ENCODE assay signal across 10 mouse cellular contexts in genomic region chr11:89124411-89124810, GRCm38 (mm10). TPM values are rescaled to one million over a fixed set of nuclear protein-coding genes. Genes with fewer than 3 reads are reported as not detected.
DNase-seq lines count a peak whose midpoint lies in the region; ATAC-seq and TF ChIP-seq lines count a peak whose summit lies in the region.
"Had no signal": no experiment of that assay in that cellular context is flagged by ENCODE, and none has a peak within 500 bp of the region (broad histone marks: within the 10 kb centered on the region; RNA-seq: fewer than 3 reads in every experiment).

No protein-coding gene starts in this region.

- no peak overlapping the region for H3K9ac ChIP-seq in forebrain, embryonic 13.5 days
- no peak overlapping the region for H3K9ac ChIP-seq in neural tube, embryonic 15.5 days (replicated peaks)
- no peak overlapping the region for H3K9ac ChIP-seq in kidney, embryonic 16.5 days (replicated peaks; ENCODE audit: low read length)
- H3K9ac ChIP-seq in stomach, embryonic 16.5 days (ENCODE audit: low read length), result 0 out of 2 replicates have a peak overlapping the region, but pooled peaks have one; percentile 20
- no peak overlapping the region for H3K9ac ChIP-seq in forebrain, postnatal 0 days
- H3K9ac ChIP-seq in midbrain, embryonic 14.5 days (replicated peaks; ENCODE audit: low read length), result no peak overlapping the region
- H3K9ac ChIP-seq: embryonic facial prominence, embryonic 12.5 days had no signal

- TF ChIP-seq CTCF in forebrain, postnatal 0 days (IDR thresholded peaks at IDR 0.05; ENCODE audit: low read depth), result no peak

- peak overlapping the region; percentile 58 for H3K27ac ChIP-seq in forebrain, embryonic 10.5 days
- no peak overlapping the region for H3K27ac ChIP-seq in forebrain, embryonic 13.5 days
- no peak overlapping the region for H3K27ac ChIP-seq in neural tube, embryonic 15.5 days (replicated peaks)
- no peak overlapping the region for H3K27ac ChIP-seq in kidney, embryonic 16.5 days (ENCODE audit: low read length)
- no peak overlapping the region for H3K27ac ChIP-seq in stomach, embryonic 16.5 days (ENCODE audit: low read length)
- H3K27ac ChIP-seq in forebrain, postnatal 0 days (ENCODE audit: low read depth, low read length), result no peak overlapping the region
- H3K27ac ChIP-seq in midbrain, embryonic 14.5 days (replicated peaks; ENCODE audit: low read depth, low read length), result no peak overlapping the region
- H3K27ac ChIP-seq: embryonic facial prominence, embryonic 12.5 days had no signal

- no peak overlapping the region for H3K4me2 ChIP-seq in forebrain, embryonic 13.5 days
- H3K4me2 ChIP-seq in neural tube, embryonic 15.5 days, result no peak overlapping the region
- peak overlapping the region; percentile 14; the same call in 1 of the 2 replicates for H3K4me2 ChIP-seq in kidney, embryonic 16.5 days (replicated peaks; ENCODE audit: low read depth, low read length)
- H3K4me2 ChIP-seq in stomach, embryonic 16.5 days (ENCODE audit: low read depth, low read length), result no peak overlapping the region
- no peak overlapping the region for H3K4me2 ChIP-seq in forebrain, postnatal 0 days (ENCODE audit: low read depth)
- no peak overlapping the region for H3K4me2 ChIP-seq in midbrain, embryonic 14.5 days (ENCODE audit: low read length)
- H3K4me2 ChIP-seq: embryonic facial prominence, embryonic 12.5 days had no signal

- H3K27me3 ChIP-seq in forebrain, embryonic 10.5 days (ENCODE audit: poor library complexity, severe bottlenecking), result no peaks in the 10 kb centered on the region; the same call in 1 of the 2 replicates
- no peaks in the 10 kb centered on the region for H3K27me3 ChIP-seq in forebrain, embryonic 13.5 days
- no peaks in the 10 kb centered on the region for H3K27me3 ChIP-seq in neural tube, embryonic 15.5 days (replicated peaks)
- no peaks in the 10 kb centered on the region for H3K27me3 ChIP-seq in kidney, embryonic 16.5 days (ENCODE audit: insufficient read depth, low read length)
- H3K27me3 ChIP-seq in stomach, embryonic 16.5 days (ENCODE audit: control insufficient read depth, insufficient read depth, low read length), result no peaks in the 10 kb centered on the region
- H3K27me3 ChIP-seq in forebrain, postnatal 0 days (ENCODE audit: insufficient read depth, low read length), result no peaks in the 10 kb centered on the region
- H3K27me3 ChIP-seq in midbrain, embryonic 14.5 days (ENCODE audit: control insufficient read depth, insufficient read depth, low read length), result no peaks in the 10 kb centered on the region
- H3K27me3 ChIP-seq: embryonic facial prominence, embryonic 12.5 days had no signal

- H3K36me3 ChIP-seq in forebrain, embryonic 10.5 days (replicated peaks), result no peaks in the 10 kb centered on the region
- no peaks in the 10 kb centered on the region for H3K36me3 ChIP-seq in forebrain, embryonic 13.5 days (ENCODE audit: poor library complexity, severe bottlenecking)
- H3K36me3 ChIP-seq in neural tube, embryonic 15.5 days, result no peaks in the 10 kb centered on the region
- H3K36me3 ChIP-seq in kidney, embryonic 16.5 days (ENCODE audit: insufficient read depth, low read length), result no peaks in the 10 kb centered on the region
- H3K36me3 ChIP-seq in stomach, embryonic 16.5 days (ENCODE audit: control insufficient read depth, insufficient read depth, low read length), result no peaks in the 10 kb centered on the region
- no peaks in the 10 kb centered on the region for H3K36me3 ChIP-seq in forebrain, postnatal 0 days (ENCODE audit: insufficient read depth)
- no peaks in the 10 kb centered on the region for H3K36me3 ChIP-seq in midbrain, embryonic 14.5 days (ENCODE audit: control insufficient read depth, insufficient read depth, low read length)
- H3K36me3 ChIP-seq: embryonic facial prominence, embryonic 12.5 days had no signal

- no peak overlapping the region for H3K4me3 ChIP-seq in forebrain, embryonic 10.5 days
- no peak overlapping the region for H3K4me3 ChIP-seq in forebrain, embryonic 13.5 days
- no peak overlapping the region for H3K4me3 ChIP-seq in neural tube, embryonic 15.5 days (replicated peaks)
- no peak overlapping the region for H3K4me3 ChIP-seq in kidney, embryonic 16.5 days (ENCODE audit: low read length)
- H3K4me3 ChIP-seq in stomach, embryonic 16.5 days (replicated peaks; ENCODE audit: low read length), result no peak overlapping the region
- no peak overlapping the region for H3K4me3 ChIP-seq in forebrain, postnatal 0 days (ENCODE audit: low read depth, low read length)
- no peak overlapping the region for H3K4me3 ChIP-seq in midbrain, embryonic 14.5 days (replicated peaks; ENCODE audit: low read depth, low read length)
- H3K4me3 ChIP-seq: embryonic facial prominence, embryonic 12.5 days; myocyte had no signal

- no peak for ATAC-seq in forebrain, embryonic 13.5 days
- no peak for ATAC-seq in neural tube, embryonic 15.5 days (ENCODE audit: low FRiP score)
- no peak for ATAC-seq in kidney, embryonic 16.5 days (ENCODE audit: low FRiP score, low TSS enrichment)
- no peak for ATAC-seq in stomach, embryonic 16.5 days (ENCODE audit: insufficient read depth, low FRiP score)
- ATAC-seq in forebrain, postnatal 0 days, result no peak
- no peak for ATAC-seq in midbrain, embryonic 14.5 days (ENCODE audit: low FRiP score, low TSS enrichment)

- WGBS in forebrain, embryonic 10.5 days, result 20% methylated on average over 13 of the region's 13 CpGs
- WGBS in forebrain, embryonic 13.5 days, result 24% methylated on average over 13 of the region's 13 CpGs
- WGBS in neural tube, embryonic 15.5 days, result 28% methylated on average over 13 of the region's 13 CpGs
- WGBS in kidney, embryonic 16.5 days, result 9% methylated on average over 13 of the region's 13 CpGs
- WGBS in stomach, embryonic 16.5 days, result 12% methylated on average over 13 of the region's 13 CpGs
- WGBS in forebrain, postnatal 0 days, result 22% methylated on average over 13 of the region's 13 CpGs
- WGBS in midbrain, embryonic 14.5 days, result 21% methylated on average over 13 of the region's 13 CpGs

- DNase-seq in forebrain, embryonic 10.5 days (ENCODE audit: extremely low spot score, low spot score), result peak; percentile 36
- peak; percentile 47 for DNase-seq in neural tube, embryonic 10.5 days (ENCODE audit: extremely low spot score, low spot score)
- DNase-seq in forebrain, postnatal 0 days, result no peak
- DNase-seq in midbrain, embryonic 14.5 days, result no peak

- H3K4me1 ChIP-seq in forebrain, embryonic 10.5 days, result peaks cover 19% of the 10 kb centered on the region
- peaks cover 8% of the 10 kb centered on the region; the same call in 1 of the 2 replicates for H3K4me1 ChIP-seq in forebrain, embryonic 13.5 days
- no peaks in the 10 kb centered on the region for H3K4me1 ChIP-seq in neural tube, embryonic 15.5 days
- peaks cover 10% of the 10 kb centered on the region; the same call in 1 of the 2 replicates for H3K4me1 ChIP-seq in kidney, embryonic 16.5 days (ENCODE audit: insufficient read depth, low read length)
- H3K4me1 ChIP-seq in stomach, embryonic 16.5 days (ENCODE audit: control insufficient read depth, insufficient read depth, low read length), result 0 out of 2 replicates have a peak, but pooled peaks cover 4% of the 10 kb centered on the region
- H3K4me1 ChIP-seq in forebrain, postnatal 0 days (ENCODE audit: insufficient read depth), result no peaks in the 10 kb centered on the region
- H3K4me1 ChIP-seq in midbrain, embryonic 14.5 days (ENCODE audit: control insufficient read depth, insufficient read depth, low read length), result no peaks in the 10 kb centered on the region

- no peaks in the 10 kb centered on the region for H3K9me3 ChIP-seq in forebrain, embryonic 10.5 days
- no peaks in the 10 kb centered on the region for H3K9me3 ChIP-seq in forebrain, embryonic 13.5 days (replicated peaks)
- H3K9me3 ChIP-seq in neural tube, embryonic 15.5 days (replicated peaks), result no peaks in the 10 kb centered on the region
- peaks cover 3% of the 10 kb centered on the region; the same call in 1 of the 2 replicates for H3K9me3 ChIP-seq in kidney, embryonic 16.5 days (ENCODE audit: low read length)
- no peaks in the 10 kb centered on the region for H3K9me3 ChIP-seq in stomach, embryonic 16.5 days (replicated peaks; ENCODE audit: control insufficient read depth, low read length)
- no peaks in the 10 kb centered on the region for H3K9me3 ChIP-seq in forebrain, postnatal 0 days (ENCODE audit: low read length)
- no peaks in the 10 kb centered on the region for H3K9me3 ChIP-seq in midbrain, embryonic 14.5 days (ENCODE audit: control insufficient read depth, low read length)
- H3K9me3 ChIP-seq: embryonic facial prominence, embryonic 12.5 days had no signal

RNA-seq across cellular contexts. Expression of gene Gm525, which starts 50.8 kb away (rescaled TPM):
- polyA plus RNA-seq in forebrain, embryonic 10.5 days (2016; fragmentation: Nextera tagmentation; extraction: Ambion mirVana), result not detected in 2 replicates
- not detected in 2 replicates for polyA plus RNA-seq in forebrain, embryonic 13.5 days (2015; fragmentation: Nextera tagmentation; extraction: Ambion mirVana)
- 9.3 TPM in 1 of 2 replicates, not detected in the other for polyA plus RNA-seq in neural tube, embryonic 15.5 days (2015; fragmentation: Nextera tagmentation; extraction: Ambion mirVana)
- polyA plus RNA-seq in kidney, embryonic 16.5 days (2015; fragmentation: Nextera tagmentation; extraction: Ambion mirVana), result 0.41 and 0.69 TPM in 2 replicates
- polyA plus RNA-seq in stomach, embryonic 16.5 days (2015; fragmentation: Nextera tagmentation; extraction: Ambion mirVana), result 1.3 and 2.1 TPM in 2 replicates
- total RNA-seq in forebrain, postnatal 0 days (2014; rRNA removed), result not detected in 2 replicates
- 0.30 and 0.39 TPM in 2 replicates for polyA plus RNA-seq in forebrain, postnatal 0 days (2015; fragmentation: Nextera tagmentation; extraction: Ambion mirVana)
- not detected in 2 replicates for polyA plus RNA-seq in midbrain, embryonic 14.5 days (2014; fragmentation: Nextera tagmentation; extraction: Ambion mirVana)
- polyA plus RNA-seq: myocyte had no signal

RNA-seq across cellular contexts. Expression of gene Dgke, which starts 57.8 kb away (rescaled TPM):
- polyA plus RNA-seq in forebrain, embryonic 10.5 days (2016; fragmentation: Nextera tagmentation; extraction: Ambion mirVana), result 4.3 and 4.8 TPM in 2 replicates
- polyA plus RNA-seq in forebrain, embryonic 13.5 days (2015; fragmentation: Nextera tagmentation; extraction: Ambion mirVana), result 8.7 and 9.9 TPM in 2 replicates
- 16.0 and 17.5 TPM in 2 replicates for polyA plus RNA-seq in neural tube, embryonic 15.5 days (2015; fragmentation: Nextera tagmentation; extraction: Ambion mirVana)
- polyA plus RNA-seq in kidney, embryonic 16.5 days (2015; fragmentation: Nextera tagmentation; extraction: Ambion mirVana), result 4.0 and 4.3 TPM in 2 replicates
- polyA plus RNA-seq in stomach, embryonic 16.5 days (2015; fragmentation: Nextera tagmentation; extraction: Ambion mirVana), result 3.2 and 3.6 TPM in 2 replicates
- total RNA-seq in forebrain, postnatal 0 days (2014; rRNA removed), result 30.5 and 37.8 TPM in 2 replicates
- polyA plus RNA-seq in forebrain, postnatal 0 days (2015; fragmentation: Nextera tagmentation; extraction: Ambion mirVana), result 10.5 and 14.6 TPM in 2 replicates
- polyA plus RNA-seq in midbrain, embryonic 14.5 days (2014; fragmentation: Nextera tagmentation; extraction: Ambion mirVana), result 15.3 and 16.2 TPM in 2 replicates

Comparison
In these comparisons a context has a peak if more than half of its experiments do, and no peak if none do; other contexts are left out.
1. DNase-seq: peak in forebrain, embryonic 10.5 days (single experiment) and neural tube, embryonic 10.5 days (single experiment); none in forebrain, postnatal 0 days (single experiment) and midbrain, embryonic 14.5 days (single experiment).